Mouse (Mus musculus) olfactory bulb, adult 2 months (tissue): Measurements from ENCODE around the gene Fam110a.

Source experiments
- CTCF ChIP-seq: fragments of 200-500 bp; IDR thresholded peaks from 2 replicates; pipeline ENCODE4 v1.5.1; 2012; ENCODE audit warnings: low read depth, mild to moderate bottlenecking, low read length, moderate library complexity; ENCODE audit not compliant: insufficient read depth
- POLR2A ChIP-seq: fragments of 200-500 bp; IDR thresholded peaks from 2 replicates; pipeline ENCODE4 v1.6.1; 2012; ENCODE audit warnings: mild to moderate bottlenecking, low read depth, low read length, moderate library complexity; ENCODE audit not compliant: insufficient read depth

DNA sequence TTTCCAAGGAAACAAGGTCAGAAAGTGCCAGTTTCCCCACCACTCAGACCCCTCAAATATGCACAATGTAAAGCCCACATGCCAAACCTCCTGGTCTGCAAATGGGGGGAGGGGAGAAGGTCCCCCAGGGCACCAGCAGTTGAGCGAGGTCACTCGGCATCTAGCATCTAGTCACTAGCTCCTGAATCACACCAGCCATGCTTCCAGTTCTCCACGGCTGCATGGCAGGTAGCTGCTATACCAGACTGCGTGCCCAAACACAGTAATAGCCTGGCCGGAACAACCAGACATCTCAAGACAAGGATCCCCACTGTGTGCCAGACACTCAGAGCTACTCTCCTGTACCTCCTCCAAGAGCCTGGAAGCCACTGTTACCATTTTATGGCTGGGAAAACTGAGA is 8.3 kb downstream of the Fam110a start:
- TF ChIP-seq CTCF (no peak), POLR2A (no peak)
